1 mouse cellular context compared by ENCODE assay signal in genomic region chr12:35733580-35733979, GRCm38 (mm10).
TF ChIP-seq lines count a peak whose summit lies in the region.

No protein-coding gene starts in this region.

TF ChIP-seq in CH12.LX, 34 proteins besides CTCF, POLR2A, EP300 and RAD21 (continued from another document):
- no peak for TF ChIP-seq ZMIZ1 (IDR thresholded peaks at IDR 0.05; ENCODE audit: low read depth, low read length)
- no peak for TF ChIP-seq JUND (conservative IDR thresholded peaks at IDR 0.05; ENCODE audit: low read depth, low read length)
- TF ChIP-seq E2F4 (IDR thresholded peaks at IDR 0.05; ENCODE audit: insufficient replicate concordance, low read depth, low read length), result no peak
- no peak for TF ChIP-seq TBP (conservative IDR thresholded peaks at IDR 0.05; ENCODE audit: low read depth, low read length)
- no peak for TF ChIP-seq NELFE (IDR thresholded peaks at IDR 0.05; ENCODE audit: low read depth, low read length)
- no peak for TF ChIP-seq NRF1 (IDR thresholded peaks at IDR 0.05; ENCODE audit: low read depth, low read length)
- no peak for TF ChIP-seq PAX5 (IDR thresholded peaks at IDR 0.05; ENCODE audit: low read length)
- TF ChIP-seq CHD1 (IDR thresholded peaks at IDR 0.05; ENCODE audit: low read depth, low read length), result no peak
- no peak for TF ChIP-seq CHD2 (IDR thresholded peaks at IDR 0.05; ENCODE audit: low read length)
- no peak for TF ChIP-seq MYC (IDR thresholded peaks at IDR 0.05; ENCODE audit: low read depth, low read length)
- no peak for TF ChIP-seq MAZ (IDR thresholded peaks at IDR 0.05; ENCODE audit: low read depth, low read length)
- no peak for TF ChIP-seq MAX (IDR thresholded peaks at IDR 0.05; ENCODE audit: low read length)
- no peak for TF ChIP-seq RCOR1 (conservative IDR thresholded peaks at IDR 0.05; ENCODE audit: low read depth, low read length)
- no peak for TF ChIP-seq ELF1 (IDR thresholded peaks at IDR 0.05; ENCODE audit: low read depth, low read length)
- TF ChIP-seq POLR2AphosphoS2 (IDR thresholded peaks at IDR 0.05; ENCODE audit: low read depth, low read length), result no peak
- no peak for TF ChIP-seq HCFC1 (IDR thresholded peaks at IDR 0.05; ENCODE audit: low read depth, low read length)
- TF ChIP-seq UBTF (IDR thresholded peaks at IDR 0.05; ENCODE audit: low read depth, low read length), result no peak
- TF ChIP-seq SMC3 (IDR thresholded peaks at IDR 0.05; ENCODE audit: low read depth, low read length), result no peak
- 0 out of 2 replicates have a peak, but pooled peaks have one; percentile 38 for TF ChIP-seq BHLHE40 (IDR thresholded peaks at IDR 0.05; ENCODE audit: low read depth, low read length)
- no peak for TF ChIP-seq ZC3H11A (IDR thresholded peaks at IDR 0.05; ENCODE audit: low read depth, low read length)
